Mouse (Mus musculus) bone marrow, adult 2 months (tissue): ENCODE measurements around the gene Orai3.

Source experiments
- CTCF ChIP-seq: fragments of 200-500 bp; IDR thresholded peaks from 2 replicates; pipeline ENCODE4 v1.5.1; 2011; ENCODE audit warnings: low read length, control low read depth; ENCODE audit not compliant: control insufficient read depth, insufficient read depth
- POLR2A ChIP-seq: fragments of 200-500 bp; IDR thresholded peaks from 2 replicates; pipeline ENCODE4 v1.6.1; 2011; ENCODE audit warnings: low read depth, mild to moderate bottlenecking, control low read depth, low read length, borderline replicate concordance; ENCODE audit not compliant: control insufficient read depth

GRCm38 (mm10) chr7:127753158-127753557 lies 16.5 kb upstream of the Orai3 start:
- TF ChIP-seq POLR2A, result no peak
- TF ChIP-seq CTCF, result no peak
